Mouse (Mus musculus) frontal cortex, postnatal 14 days (tissue): ENCODE data around the gene Clspn.

ENCODE experiments used
- DNase-seq, 2 experiments: peaks; one replicate each; pipeline ENCODE4 v3.0.0; 2022; ENCODE audit warnings: low spot score in 2 of 2

Gene Clspn

GRCm38 (mm10) chr4:126563798-126564197, 7.1 kb downstream of the Clspn start:
- DNase-seq = no peak

- DNase-seq = no peak
Measured at GRCm38 (mm10) chr4:126567243-126567642, 10.5 kb downstream of the Clspn start.

GRCm38 (mm10) chr4:126569783-126570182, 13.0 kb downstream of the Clspn start:
- no peak for DNase-seq

GRCm38 (mm10) chr4:126576281-126576680, 19.5 kb downstream of the Clspn start:
- no peak for DNase-seq

- DNase-seq = no peak
Measured at GRCm38 (mm10) chr4:126577920-126578319, 21.2 kb downstream of the Clspn start.

- no peak for DNase-seq
Measured at GRCm38 (mm10) chr4:126579077-126579476, 22.3 kb downstream of the Clspn start.

- DNase-seq = no peak
Measured at GRCm38 (mm10) chr4:126585739-126586138, 29.0 kb downstream of the Clspn start.

GRCm38 (mm10) chr4:126592039-126592438, 35.3 kb downstream of the Clspn start:
- DNase-seq = no peak

GRCm38 (mm10) chr4:126599971-126600754, 43.4 kb downstream of the Clspn start:
- peak; percentile 12 to 53 for DNase-seq

- peak in 1 of 2 experiments; percentile 23 for DNase-seq
Measured at GRCm38 (mm10) chr4:126601597-126602444, 45.1 kb downstream of the Clspn start.

GRCm38 (mm10) chr4:126602445-126602762, 45.7 kb downstream of the Clspn start:
- DNase-seq = no peak

- no peak for DNase-seq
Measured at GRCm38 (mm10) chr4:126604141-126604540, 47.4 kb downstream of the Clspn start.

- no peak for DNase-seq
Measured at GRCm38 (mm10) chr4:126605751-126606150, 49.0 kb downstream of the Clspn start.

- DNase-seq = peak; percentile 69 to 73
Measured at GRCm38 (mm10) chr4:126609606-126610181, 53.0 kb downstream of the Clspn start, which contains the start of gene 5730409E04Rik. 5730409E04Rik (plus strand) TSS chr4:126609818.

- DNase-seq = no peak
Measured at GRCm38 (mm10) chr4:126611991-126612390, 55.3 kb downstream of the Clspn start.

- DNase-seq = no peak
Measured at GRCm38 (mm10) chr4:126616312-126616711, 59.6 kb downstream of the Clspn start.

- DNase-seq = no peak
Measured at GRCm38 (mm10) chr4:126619691-126620330, 63.1 kb downstream of the Clspn start.

- no peak for DNase-seq
Measured at GRCm38 (mm10) chr4:126620349-126620874, 63.7 kb downstream of the Clspn start.

GRCm38 (mm10) chr4:126627021-126627681, 70.4 kb downstream of the Clspn start:
- no peak for DNase-seq

GRCm38 (mm10) chr4:126631922-126632321, 75.2 kb downstream of the Clspn start:
- DNase-seq = no peak

GRCm38 (mm10) chr4:126632668-126633067, 75.9 kb downstream of the Clspn start:
- no peak for DNase-seq
